Mouse (Mus musculus) heart, adult 11 months (tissue): ENCODE measurements around the gene Ogn.
A peak's percentile ranks its signal among the peaks of the same experiment; 100 is the strongest.

ENCODE experiments used
- DNase-seq: peaks from one replicate; pipeline ENCODE4 v3.0.0; 2022

Gene Ogn

DNA sequence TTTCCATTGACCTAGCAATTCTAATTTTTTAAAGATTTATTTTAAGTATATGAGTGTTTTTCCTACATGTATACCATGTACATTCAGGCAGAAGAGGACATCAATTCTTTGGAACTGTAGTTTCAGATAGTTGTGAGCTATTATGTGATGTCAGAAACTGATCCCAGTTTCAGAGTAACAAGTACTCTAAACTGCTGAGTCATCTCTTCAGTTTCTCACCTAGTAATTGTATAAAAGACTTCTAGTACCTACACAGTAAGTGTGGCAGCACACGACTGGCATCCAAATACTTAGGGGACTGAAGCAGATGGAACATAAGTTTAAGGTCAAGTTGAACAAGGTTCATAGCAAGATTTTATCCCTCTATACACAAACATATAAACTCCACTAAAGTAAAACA is 38.2 kb downstream of the Ogn start:
- DNase-seq, result no peak

DNA sequence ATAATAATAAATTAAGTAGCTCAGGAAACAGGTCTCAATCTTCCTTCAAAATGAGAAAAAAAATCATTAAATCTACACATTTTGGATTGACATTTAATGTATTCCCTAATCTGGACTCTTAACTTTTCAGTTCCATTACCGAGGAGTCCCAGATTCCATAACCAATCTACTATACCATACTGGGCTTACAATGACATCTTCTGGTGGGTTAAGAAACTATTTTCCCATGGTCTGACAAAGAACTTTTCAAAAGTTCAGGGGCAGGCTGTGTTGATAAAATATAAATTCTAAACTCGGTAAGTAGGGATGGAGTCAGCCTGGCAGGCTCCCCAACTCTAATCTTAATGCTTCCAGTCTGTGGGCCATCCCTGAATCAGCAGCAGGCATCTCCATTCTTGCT is 43.3 kb downstream of the Ogn start:
- DNase-seq, result no peak

DNA sequence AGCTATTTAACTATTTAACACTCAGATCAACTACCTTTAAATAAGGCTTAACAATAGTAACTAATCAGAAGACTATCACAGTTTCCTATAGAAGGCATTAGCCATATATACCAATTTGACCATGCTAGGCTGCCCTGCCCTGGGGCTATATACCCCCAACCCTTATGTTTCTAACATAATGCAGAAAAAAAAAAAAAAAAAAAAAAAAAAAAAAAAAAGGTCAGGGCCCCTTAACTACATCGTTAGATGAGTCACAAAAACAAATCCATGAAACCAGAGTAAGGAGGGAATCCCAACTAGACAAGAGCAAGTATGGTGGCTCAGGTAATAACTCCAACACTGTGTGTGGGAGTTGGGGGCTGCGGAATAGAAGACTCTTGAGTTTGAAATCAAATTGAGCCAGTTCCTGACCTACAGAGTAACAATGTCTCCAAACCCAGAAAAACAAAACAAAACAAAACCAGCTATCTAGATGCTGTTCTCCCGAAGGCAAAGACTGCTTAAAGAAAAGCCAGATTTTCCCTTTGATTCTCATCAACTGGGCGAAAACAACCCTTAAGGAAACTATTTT is 44.0 kb downstream of the Ogn start:
- no peak for DNase-seq

DNA sequence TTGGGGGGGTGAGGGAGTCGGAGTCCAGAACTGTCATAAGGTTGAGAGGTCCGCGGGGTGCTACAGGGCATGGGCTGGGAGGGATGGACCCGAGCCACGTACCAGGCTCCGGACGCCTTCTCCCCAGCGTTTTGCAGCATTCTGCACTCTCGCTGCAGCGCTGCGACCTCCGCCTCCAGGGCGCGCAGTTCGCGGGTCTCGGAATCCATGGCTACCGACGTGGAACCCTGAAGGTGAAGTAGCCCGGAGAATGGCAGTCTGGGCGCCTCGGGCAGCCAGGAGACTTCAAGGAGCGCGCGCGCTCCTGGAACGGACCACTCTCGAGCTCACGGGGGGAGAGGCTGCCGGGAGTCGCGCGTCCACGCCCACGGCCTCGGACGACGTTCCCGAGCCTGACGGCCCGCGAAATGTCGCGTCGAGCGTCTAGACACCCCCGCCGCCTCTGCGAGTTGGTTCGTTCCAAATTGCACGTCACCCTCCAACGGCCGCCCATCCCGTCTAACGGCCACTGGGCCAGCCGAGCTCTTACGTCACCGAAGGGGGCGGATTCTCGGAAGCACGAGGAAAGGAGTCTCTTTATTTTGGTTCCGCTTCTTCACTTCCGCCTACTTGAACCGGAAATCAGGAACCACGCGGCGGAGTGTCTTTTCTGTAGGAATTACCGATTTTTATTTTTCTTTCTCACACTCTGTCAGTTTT is 44.8 kb downstream of the Ogn start, which contains the start of the genes Cenpp and Nol8:
TSS of gene Cenpp (minus strand) at position 305 of the 699 bp plus-strand sequence.
TSS of gene Nol8 (plus strand) at position 598 of the 699 bp plus-strand sequence.
- DNase-seq, result peak; percentile 100

DNA sequence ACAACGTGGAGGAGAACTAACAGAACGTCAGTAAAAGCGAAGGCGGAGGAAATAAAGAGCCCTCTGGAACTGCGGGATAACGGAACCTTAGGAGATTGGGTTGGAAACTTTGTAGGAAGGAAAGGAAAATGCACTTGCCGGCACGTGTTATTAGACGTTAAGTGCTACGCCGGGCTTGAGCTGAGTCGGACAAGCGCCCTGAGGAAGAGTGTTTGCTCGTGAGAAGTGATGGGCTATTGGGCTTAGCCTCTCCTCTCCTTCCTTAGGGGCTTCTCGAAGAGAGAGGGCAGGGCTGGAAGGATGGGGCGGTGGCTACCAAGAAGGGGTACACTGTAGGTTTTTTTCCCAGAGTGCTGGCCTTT is 45.3 kb downstream of the Ogn start:
- DNase-seq, result no peak
